Mouse (Mus musculus): ENCODE measurements around the gene Usp29. TPM values are rescaled to one million over a fixed set of nuclear protein-coding genes. Genes with fewer than 3 reads are reported as not detected.

Usp29 gene
- polyA plus RNA-seq, 1 experiment from 2014 or later: 10.4 TPM

- no peak for DNase-seq (ENCODE audit: low spot score)
- 81% methylated on average over 8 of the region's 8 CpGs for WGBS
- Histone ChIP-seq H3K27me3 (replicated peaks; ENCODE audit: control insufficient read depth, insufficient read depth, low read length) (no peaks in the 10 kb centered on the region), H3K27ac (ENCODE audit: low read depth, low read length) (no peak overlapping the region), H3K9ac (ENCODE audit: low read depth, low read length) (no peak overlapping the region), H3K36me3 (ENCODE audit: control insufficient read depth, insufficient read depth, low read length) (no peaks in the 10 kb centered on the region), H3K9me3 (ENCODE audit: control insufficient read depth, low read length) (no peaks in the 10 kb centered on the region), H3K4me1 (replicated peaks; ENCODE audit: control insufficient read depth, insufficient read depth, low read length) (no peaks in the 10 kb centered on the region), H3K4me3 (ENCODE audit: low read depth, low read length) (no peak overlapping the region), H3K4me2 (no peak overlapping the region)
- ATAC-seq (replicated peaks; ENCODE audit: low FRiP score): no peak
Observed at GRCm38 (mm10) chr7:6903489-6903888, 173.1 kb downstream of the Usp29 start.

- peak overlapping the region; percentile 71; the same call in 1 of the 2 replicates for H3K27ac ChIP-seq (ENCODE audit: low read depth, low read length)
- no peaks in the 10 kb centered on the region for H3K27me3 ChIP-seq (replicated peaks; ENCODE audit: control insufficient read depth, insufficient read depth, low read length)
- H3K9ac ChIP-seq (ENCODE audit: low read depth, low read length): no peak overlapping the region
- 16% methylated on average over 7 of the region's 7 CpGs for WGBS
- H3K36me3 ChIP-seq (ENCODE audit: control insufficient read depth, insufficient read depth, low read length): no peaks in the 10 kb centered on the region
- H3K4me1 ChIP-seq (replicated peaks; ENCODE audit: control insufficient read depth, insufficient read depth, low read length): peaks cover 12% of the 10 kb centered on the region
- DNase-seq (ENCODE audit: low spot score): no peak
- no peak for ATAC-seq (replicated peaks; ENCODE audit: low FRiP score)
- H3K4me2 ChIP-seq: no peak overlapping the region
- H3K9me3 ChIP-seq (ENCODE audit: control insufficient read depth, low read length): no peaks in the 10 kb centered on the region
- H3K4me3 ChIP-seq (ENCODE audit: low read depth, low read length): no peak overlapping the region
Observed at GRCm38 (mm10) chr7:6910527-6910926, 180.1 kb downstream of the Usp29 start.

- 66% methylated on average over 5 of the region's 5 CpGs for WGBS
- no peak overlapping the region for H3K4me3 ChIP-seq (ENCODE audit: low read depth, low read length)
- peaks cover 12% of the 10 kb centered on the region for H3K4me1 ChIP-seq (replicated peaks; ENCODE audit: control insufficient read depth, insufficient read depth, low read length)
- no peak for DNase-seq (ENCODE audit: low spot score)
- H3K9me3 ChIP-seq (ENCODE audit: control insufficient read depth, low read length): no peaks in the 10 kb centered on the region
- H3K4me2 ChIP-seq: no peak overlapping the region
- no peaks in the 10 kb centered on the region for H3K27me3 ChIP-seq (replicated peaks; ENCODE audit: control insufficient read depth, insufficient read depth, low read length)
- no peak overlapping the region for H3K9ac ChIP-seq (ENCODE audit: low read depth, low read length)
- ATAC-seq (replicated peaks; ENCODE audit: low FRiP score): no peak
- no peaks in the 10 kb centered on the region for H3K36me3 ChIP-seq (ENCODE audit: control insufficient read depth, insufficient read depth, low read length)
- H3K27ac ChIP-seq (ENCODE audit: low read depth, low read length): peak overlapping the region; percentile 43; the same call in 1 of the 2 replicates
Observed at GRCm38 (mm10) chr7:6911731-6912130, 181.4 kb downstream of the Usp29 start.

- H3K27ac ChIP-seq (ENCODE audit: low read depth, low read length): peak overlapping the region; percentile 64
- 19% methylated on average over 30 of the region's 30 CpGs for WGBS
- 0 out of 2 replicates have a peak overlapping the region, but pooled peaks have one; percentile 25 for H3K4me3 ChIP-seq (ENCODE audit: low read depth, low read length)
- no peaks in the 10 kb centered on the region for H3K27me3 ChIP-seq (replicated peaks; ENCODE audit: control insufficient read depth, insufficient read depth, low read length)
- H3K4me1 ChIP-seq (replicated peaks; ENCODE audit: control insufficient read depth, insufficient read depth, low read length): peaks cover 17% of the 10 kb centered on the region
- no peaks in the 10 kb centered on the region for H3K9me3 ChIP-seq (ENCODE audit: control insufficient read depth, low read length)
- H3K9ac ChIP-seq (ENCODE audit: low read depth, low read length): peak overlapping the region; percentile 35; the same call in 1 of the 2 replicates
- H3K4me2 ChIP-seq: peak overlapping the region; percentile 51
- H3K36me3 ChIP-seq (ENCODE audit: control insufficient read depth, insufficient read depth, low read length): no peaks in the 10 kb centered on the region
- ATAC-seq (replicated peaks; ENCODE audit: low FRiP score): no peak
- peak; percentile 54 for DNase-seq (ENCODE audit: low spot score)
Observed at GRCm38 (mm10) chr7:6913439-6914380, 183.3 kb downstream of the Usp29 start.

- no peak overlapping the region for H3K9ac ChIP-seq (ENCODE audit: low read depth, low read length)
- H3K4me3 ChIP-seq (ENCODE audit: low read depth, low read length): no peak overlapping the region
- H3K4me1 ChIP-seq (replicated peaks; ENCODE audit: control insufficient read depth, insufficient read depth, low read length): peaks cover 17% of the 10 kb centered on the region
- H3K4me2 ChIP-seq: no peak overlapping the region
- no peak for DNase-seq (ENCODE audit: low spot score)
- H3K27me3 ChIP-seq (replicated peaks; ENCODE audit: control insufficient read depth, insufficient read depth, low read length): no peaks in the 10 kb centered on the region
- 66% methylated on average over 5 of the region's 5 CpGs for WGBS
- H3K9me3 ChIP-seq (ENCODE audit: control insufficient read depth, low read length): no peaks in the 10 kb centered on the region
- H3K36me3 ChIP-seq (ENCODE audit: control insufficient read depth, insufficient read depth, low read length): no peaks in the 10 kb centered on the region
- no peak overlapping the region for H3K27ac ChIP-seq (ENCODE audit: low read depth, low read length)
- no peak for ATAC-seq (replicated peaks; ENCODE audit: low FRiP score)
Observed at GRCm38 (mm10) chr7:6917126-6917525, 186.7 kb downstream of the Usp29 start.

- ATAC-seq (replicated peaks; ENCODE audit: low FRiP score) (peak; percentile 63), DNase-seq (ENCODE audit: low spot score) (peak; percentile 69)
- H3K9me3 ChIP-seq (ENCODE audit: control insufficient read depth, low read length): no peaks in the 10 kb centered on the region
- H3K4me2 ChIP-seq: no peak overlapping the region
- no peaks in the 10 kb centered on the region for H3K36me3 ChIP-seq (ENCODE audit: control insufficient read depth, insufficient read depth, low read length)
- peaks cover 15% of the 10 kb centered on the region for H3K4me1 ChIP-seq (replicated peaks; ENCODE audit: control insufficient read depth, insufficient read depth, low read length)
- no peak overlapping the region for H3K27ac ChIP-seq (ENCODE audit: low read depth, low read length)
- H3K27me3 ChIP-seq (replicated peaks; ENCODE audit: control insufficient read depth, insufficient read depth, low read length): no peaks in the 10 kb centered on the region
- WGBS: 13% methylated on average over 10 of the region's 10 CpGs
- H3K4me3 ChIP-seq (ENCODE audit: low read depth, low read length): no peak overlapping the region
- no peak overlapping the region for H3K9ac ChIP-seq (ENCODE audit: low read depth, low read length)
Observed at GRCm38 (mm10) chr7:6918267-6918666, 187.9 kb downstream of the Usp29 start.

- no peak overlapping the region for H3K27ac ChIP-seq (ENCODE audit: low read depth, low read length)
- H3K4me3 ChIP-seq (ENCODE audit: low read depth, low read length): no peak overlapping the region
- no peaks in the 10 kb centered on the region for H3K27me3 ChIP-seq (replicated peaks; ENCODE audit: control insufficient read depth, insufficient read depth, low read length)
- WGBS: 75% methylated on average over 1 of the region's 1 CpGs
- no peak overlapping the region for H3K9ac ChIP-seq (ENCODE audit: low read depth, low read length)
- no peak overlapping the region for H3K4me2 ChIP-seq
- no peak for DNase-seq (ENCODE audit: low spot score)
- no peaks in the 10 kb centered on the region for H3K36me3 ChIP-seq (ENCODE audit: control insufficient read depth, insufficient read depth, low read length)
- no peaks in the 10 kb centered on the region for H3K9me3 ChIP-seq (ENCODE audit: control insufficient read depth, low read length)
- ATAC-seq (replicated peaks; ENCODE audit: low FRiP score): peak; percentile 14; the same call in 1 of the 2 replicates
- peaks cover 7% of the 10 kb centered on the region for H3K4me1 ChIP-seq (replicated peaks; ENCODE audit: control insufficient read depth, insufficient read depth, low read length)
Observed at GRCm38 (mm10) chr7:6919131-6919870, 188.9 kb downstream of the Usp29 start.

- Histone ChIP-seq H3K36me3 (ENCODE audit: control insufficient read depth, insufficient read depth, low read length) (no peaks in the 10 kb centered on the region), H3K9ac (ENCODE audit: low read depth, low read length) (no peak overlapping the region), H3K9me3 (ENCODE audit: control insufficient read depth, low read length) (no peaks in the 10 kb centered on the region), H3K4me2 (no peak overlapping the region), H3K27me3 (replicated peaks; ENCODE audit: control insufficient read depth, insufficient read depth, low read length) (no peaks in the 10 kb centered on the region), H3K27ac (ENCODE audit: low read depth, low read length) (no peak overlapping the region), H3K4me3 (ENCODE audit: low read depth, low read length) (no peak overlapping the region), H3K4me1 (replicated peaks; ENCODE audit: control insufficient read depth, insufficient read depth, low read length) (no peaks in the 10 kb centered on the region)
- ATAC-seq (replicated peaks; ENCODE audit: low FRiP score) (no peak), DNase-seq (ENCODE audit: low spot score) (no peak)
- WGBS: 90% methylated on average over 3 of the region's 3 CpGs
Observed at GRCm38 (mm10) chr7:6923515-6923914, 193.1 kb downstream of the Usp29 start.
